Mouse (Mus musculus): ENCODE data around the gene Pqlc3.
"Not testable (repeated sequence)": the region's sequence is repeated elsewhere in the genome, so short reads cannot be mapped to it uniquely, and the experiment has no call there.

Gene Pqlc3

GRCm38 (mm10) chr12:16999739-17000497, at the start of gene Pqlc3:
Gene Pqlc3, minus strand, starts transcription at chr12:17000408.
- peak; percentile 89 for DNase-seq (ENCODE audit: low spot score)

GRCm38 (mm10) chr12:17049796-17050195, 49.6 kb upstream of the Pqlc3 start:
- no peak for DNase-seq (ENCODE audit: low spot score)

- DNase-seq (ENCODE audit: low spot score) = no peak
Measured at GRCm38 (mm10) chr12:17048979-17049612, 48.9 kb upstream of the Pqlc3 start.

GRCm38 (mm10) chr12:17043311-17043710, 43.1 kb upstream of the Pqlc3 start:
- DNase-seq (ENCODE audit: low spot score) = no peak

DNA sequence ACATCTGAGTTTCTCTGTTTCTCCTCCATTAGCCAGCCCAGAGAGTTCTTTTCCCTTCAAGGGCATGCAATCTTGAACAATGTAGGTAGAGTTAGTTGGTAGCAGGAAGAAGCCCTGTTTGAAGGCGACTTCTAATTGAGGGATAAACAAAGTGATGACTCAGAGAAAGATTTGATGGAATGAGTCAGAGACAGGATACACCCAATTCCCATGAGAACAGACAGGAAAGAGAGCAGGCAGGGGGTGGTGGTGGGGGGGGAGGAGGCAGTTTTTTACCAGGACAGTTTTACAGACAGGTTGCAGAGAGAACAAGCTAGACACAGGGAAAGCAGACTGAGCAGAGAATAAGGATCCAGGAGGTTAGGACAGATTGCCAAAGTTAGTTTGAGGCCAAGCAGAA, 40.4 kb upstream of the Pqlc3 start:
- DNase-seq (ENCODE audit: low spot score) = no peak

DNA sequence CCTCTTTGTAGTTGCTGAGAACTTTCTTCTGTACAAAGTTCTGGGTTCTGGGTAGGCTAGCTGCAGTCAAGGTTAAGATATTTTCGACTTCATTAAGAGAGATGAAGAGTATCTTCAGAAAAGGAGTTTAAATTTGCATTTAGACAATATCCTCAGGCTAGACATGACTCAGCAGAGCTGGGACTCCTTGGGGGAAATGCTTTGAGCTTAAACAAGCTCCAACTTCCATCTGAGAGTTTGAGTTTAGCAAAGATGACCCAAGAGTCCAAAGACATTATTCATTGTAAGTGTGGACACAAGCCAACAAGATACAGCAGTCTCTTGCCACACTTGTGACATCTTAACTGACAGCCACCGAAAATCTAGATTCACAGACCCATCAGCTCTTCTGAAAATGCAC, 39.2 kb upstream of the Pqlc3 start:
- DNase-seq (ENCODE audit: low spot score) = no peak

DNA sequence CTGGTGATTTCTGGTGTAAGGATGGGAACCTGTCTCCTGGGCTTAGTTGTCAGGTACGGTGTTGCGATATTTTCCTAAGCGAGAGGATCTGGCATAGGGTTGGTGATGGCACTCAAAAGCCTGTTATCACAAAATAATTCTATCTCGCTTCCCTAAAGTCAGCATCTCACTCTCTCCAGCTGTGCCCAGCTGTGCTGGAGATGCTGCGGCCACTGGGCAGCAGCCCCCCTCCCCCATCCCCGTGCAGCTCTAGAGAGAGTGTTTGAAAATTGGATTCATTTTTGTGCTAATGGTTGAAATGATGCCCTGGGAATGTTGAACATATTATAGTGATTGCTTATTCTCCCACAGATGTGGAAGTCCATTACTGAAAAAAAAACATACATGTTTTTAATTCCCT, 38.0 kb upstream of the Pqlc3 start:
- DNase-seq (ENCODE audit: low spot score) = no peak

- no peak for DNase-seq (ENCODE audit: low spot score)
Measured at GRCm38 (mm10) chr12:17037053-17037610, 36.9 kb upstream of the Pqlc3 start.

- DNase-seq (ENCODE audit: low spot score) = no peak
Measured at GRCm38 (mm10) chr12:17036532-17036931, 36.3 kb upstream of the Pqlc3 start.

GRCm38 (mm10) chr12:17035128-17035527, 34.9 kb upstream of the Pqlc3 start:
- peak; percentile 24 for DNase-seq (ENCODE audit: low spot score)

DNA sequence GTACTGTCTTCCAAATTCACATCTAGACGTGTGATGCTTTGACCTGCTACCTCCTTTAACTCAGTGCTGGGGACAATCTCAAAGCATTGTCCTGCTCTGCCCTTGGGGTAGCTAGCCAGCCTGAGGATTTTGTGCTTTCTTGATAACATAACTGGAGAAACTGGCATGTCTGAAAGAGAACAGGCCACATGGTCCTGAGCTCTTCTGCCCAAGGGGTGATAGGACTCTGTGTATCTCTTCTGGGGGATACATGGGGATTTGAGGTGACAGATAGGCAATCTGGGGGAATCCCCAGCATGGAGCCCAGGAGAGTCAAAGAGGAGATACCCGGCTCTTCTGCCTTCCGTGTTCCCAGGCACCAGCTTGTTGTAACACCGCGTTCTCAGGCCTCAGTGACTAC, 34.5 kb upstream of the Pqlc3 start:
- DNase-seq (ENCODE audit: low spot score) = no peak

DNA sequence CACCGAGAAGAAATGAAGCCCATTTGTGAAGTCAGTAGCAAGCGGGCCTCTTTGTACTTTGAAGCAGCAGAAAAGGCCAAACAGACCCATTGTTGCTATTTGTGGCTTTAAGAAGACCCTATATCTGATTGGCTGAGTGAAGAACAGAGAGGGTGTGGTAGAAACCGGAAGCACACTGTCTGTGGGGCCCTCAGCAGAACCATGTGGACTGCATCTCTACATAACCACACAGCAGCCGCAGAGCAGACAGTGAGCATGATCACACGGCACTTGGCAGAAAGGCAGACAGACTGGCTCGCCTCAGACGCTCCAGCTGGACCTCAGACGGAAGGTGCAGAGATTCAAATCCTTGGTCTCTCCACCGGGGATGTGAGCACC, 33.2 kb upstream of the Pqlc3 start:
- DNase-seq (ENCODE audit: low spot score) = no peak

DNA sequence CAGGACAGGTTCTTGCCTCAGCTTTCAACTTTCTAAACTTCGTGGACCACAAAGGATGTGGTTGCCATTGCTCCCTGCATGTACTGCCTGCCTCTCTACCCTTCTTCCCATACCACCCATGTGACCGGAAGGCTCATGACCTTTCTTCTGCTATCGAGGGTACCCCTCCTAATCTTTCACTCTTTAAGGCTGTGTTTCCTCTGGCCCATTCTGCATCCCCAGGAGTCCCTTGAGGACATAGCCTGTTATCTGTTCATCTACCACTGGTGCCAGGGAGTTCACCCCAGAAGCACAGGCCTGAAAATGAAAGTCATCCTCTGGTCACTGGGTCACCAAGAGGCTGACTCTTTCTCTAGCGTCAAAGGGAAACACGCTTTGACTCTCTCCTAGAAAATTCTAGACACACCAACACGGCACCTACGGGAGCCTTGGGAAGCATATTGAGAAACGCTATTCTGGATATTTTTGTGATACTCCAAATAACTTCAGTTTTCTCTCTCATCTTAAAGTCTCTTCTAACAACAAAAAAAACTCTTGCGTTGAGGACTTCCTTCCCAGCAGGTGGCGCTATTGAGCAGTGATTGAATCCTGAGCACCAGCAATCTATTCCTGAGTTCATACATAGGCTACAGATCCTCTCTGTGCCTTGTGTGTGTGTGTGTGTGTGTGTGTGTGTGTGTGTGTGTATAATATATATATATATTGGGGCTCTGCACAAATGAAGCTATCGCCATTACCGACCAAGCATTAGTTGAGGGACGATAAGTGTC, 32.7 kb upstream of the Pqlc3 start:
- DNase-seq (ENCODE audit: low spot score) = peak; percentile 84

DNA sequence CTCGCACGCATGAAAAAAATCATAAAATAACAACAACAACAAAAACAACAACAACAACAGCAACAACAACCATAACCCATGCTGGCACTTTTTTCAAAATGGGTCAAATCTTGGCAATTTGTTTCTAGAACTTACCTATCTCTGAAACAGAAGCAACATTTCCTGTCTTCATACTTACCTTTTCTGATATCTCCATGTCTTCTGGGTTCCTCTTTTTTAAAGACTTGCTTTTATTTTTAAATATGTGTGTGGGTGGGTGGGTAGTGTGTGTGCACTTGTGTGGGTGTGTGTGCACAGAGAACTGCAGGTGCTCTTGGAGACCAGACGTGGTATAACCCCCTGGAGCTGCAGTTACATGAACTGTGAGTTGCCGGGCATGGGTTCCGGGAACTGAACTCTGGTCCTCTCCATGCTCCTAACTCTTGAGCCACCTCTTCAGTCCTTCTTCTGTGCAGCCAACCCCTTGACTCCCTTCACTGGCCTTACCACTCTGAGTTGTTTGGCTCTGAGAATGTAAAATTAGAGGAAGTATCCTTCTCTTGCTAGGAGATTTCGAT, 24.4 kb upstream of the Pqlc3 start:
- DNase-seq (ENCODE audit: low spot score) = no peak

DNA sequence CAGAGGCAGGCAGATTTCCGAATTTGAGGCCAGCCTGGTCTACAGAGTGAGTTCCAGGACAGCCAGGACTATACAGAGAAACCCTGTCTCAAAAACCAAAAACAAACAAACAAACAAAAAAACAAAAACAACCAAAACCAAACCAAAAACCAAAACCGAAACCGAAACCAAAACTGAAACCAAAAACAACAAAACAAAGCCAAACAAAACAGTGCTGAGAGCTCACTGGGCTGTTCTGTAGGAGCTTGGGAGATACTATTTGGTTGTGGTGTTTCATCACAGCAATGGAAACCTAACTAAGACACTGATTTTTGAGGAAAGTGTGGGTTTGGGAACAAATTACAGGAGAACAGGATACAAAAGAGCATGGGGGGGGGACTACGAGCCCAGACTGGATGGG, 21.9 kb upstream of the Pqlc3 start:
- no peak for DNase-seq (ENCODE audit: low spot score)

DNA sequence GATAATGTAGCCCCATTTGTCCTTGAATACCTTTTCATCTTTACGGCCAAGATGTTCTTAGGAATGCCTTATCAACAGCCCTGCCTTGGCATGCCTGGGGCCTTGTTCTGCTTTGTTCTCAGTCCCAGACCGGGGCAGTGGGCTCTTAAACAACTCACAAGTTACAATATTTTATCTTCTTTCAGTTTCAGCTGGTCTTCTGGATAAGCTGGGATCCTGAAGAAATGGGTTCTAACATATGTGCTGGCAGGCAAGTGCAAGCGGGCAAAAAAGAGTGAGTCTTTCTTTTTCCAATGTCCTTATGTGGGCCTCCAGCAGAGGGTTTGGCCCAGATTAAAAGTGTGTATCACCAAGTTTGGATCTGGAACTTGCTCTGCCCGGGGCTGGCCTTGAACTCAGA, 20.9 kb upstream of the Pqlc3 start:
- DNase-seq (ENCODE audit: low spot score) = not testable (repeated sequence)

- DNase-seq (ENCODE audit: low spot score) = peak; percentile 60
Measured at GRCm38 (mm10) chr12:17018468-17018867, 18.3 kb upstream of the Pqlc3 start.

GRCm38 (mm10) chr12:17015711-17016110, 15.5 kb upstream of the Pqlc3 start:
- DNase-seq (ENCODE audit: low spot score) = no peak

- DNase-seq (ENCODE audit: low spot score) = no peak
Measured at GRCm38 (mm10) chr12:17012067-17012899, 12.1 kb upstream of the Pqlc3 start.

DNA sequence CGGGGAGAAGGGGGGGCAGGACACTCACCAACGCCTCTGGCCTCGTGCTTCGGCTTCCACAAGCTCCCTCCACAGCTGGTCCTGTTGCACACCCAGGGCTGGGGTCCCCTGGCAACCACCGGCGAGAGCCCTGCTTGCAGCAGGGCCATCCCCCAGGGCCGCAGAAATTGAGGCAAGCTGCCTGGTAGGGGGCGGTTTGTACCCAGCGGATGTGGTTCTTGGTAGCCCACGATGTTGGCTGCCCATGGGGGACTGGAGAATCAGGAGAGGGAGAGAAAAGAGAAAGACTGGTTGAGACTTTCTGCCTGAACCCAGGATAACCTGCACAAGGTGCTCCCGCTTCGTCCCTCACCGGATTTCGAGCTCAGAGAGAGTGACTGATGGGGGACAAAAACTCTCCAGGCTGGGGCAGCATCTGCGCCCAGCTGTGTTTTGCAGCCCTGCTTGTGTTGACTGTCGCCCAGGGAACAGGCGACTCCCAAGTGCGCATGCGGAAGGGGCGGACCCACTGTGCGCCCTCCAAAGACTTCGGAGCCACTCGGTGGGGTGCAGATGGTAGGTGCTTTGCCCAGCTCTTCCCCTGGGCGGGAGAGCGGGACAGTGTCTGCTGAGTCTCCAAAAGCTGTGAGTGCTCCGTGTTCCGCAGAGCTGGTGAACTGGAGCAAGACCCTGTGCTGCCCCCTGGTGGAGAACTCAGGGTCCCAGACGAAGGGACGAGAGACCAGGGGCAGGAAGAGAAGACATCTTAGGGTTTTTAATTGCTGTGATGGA, 11.1 kb upstream of the Pqlc3 start, which contains the start of gene 2410004P03Rik:
Gene 2410004P03Rik (minus strand): TSS at position 628 of the 771 bp plus-strand sequence.
- DNase-seq (ENCODE audit: low spot score) = peak; percentile 86

- DNase-seq (ENCODE audit: low spot score) = no peak
Measured at GRCm38 (mm10) chr12:17009466-17009865, 9.3 kb upstream of the Pqlc3 start.

Measured in urinary bladder, postnatal 14 days (tissue).